Mouse (Mus musculus): ENCODE measurements around the gene Lin7b. TPM values are rescaled to one million over a fixed set of nuclear protein-coding genes. Genes with fewer than 3 reads are reported as not detected.

Lin7b gene
- total and polyA plus RNA-seq, 3 experiments = 1.3 to 3.8 TPM; not detected in 1

- Histone ChIP-seq H3K27ac (ENCODE audit: control insufficient read depth, low read depth, low read length) (no peak overlapping the region), H3K79me2 (ENCODE audit: control insufficient read depth, insufficient read depth, low read length, poor library complexity) (no peaks in the 10 kb centered on the region; the same call in 1 of the 2 replicates), H3K27me3 (ENCODE audit: control insufficient read depth in 1 of 2, insufficient read depth in 2 of 2, low read length in 2 of 2) (no peaks in the 10 kb centered on the region), H3K9me3 (replicated peaks; ENCODE audit: insufficient read depth, low read length) (no peaks in the 10 kb centered on the region), H3K9ac (ENCODE audit: control insufficient read depth, low read depth, low read length, poor library complexity, severe bottlenecking) (peak overlapping the region; percentile 67), H3K36me3 (ENCODE audit: control insufficient read depth in 1 of 2, insufficient read depth in 2 of 2, low read length in 2 of 2) (peaks cover 0 to 5% of the 10 kb centered on the region in 2 experiments; a peak in 1 of 4 replicates), H3K4me3 (ENCODE audit: control insufficient read depth in 1 of 2, insufficient read depth in 1 of 2, low read depth in 2 of 2, low read length in 2 of 2) (peak overlapping the region; percentile 53 to 64), H3K4me1 (ENCODE audit: control insufficient read depth in 1 of 2, insufficient read depth in 2 of 2, low read length in 2 of 2) (peaks cover 6 to 24% of the 10 kb centered on the region in 2 experiments)
- TF ChIP-seq MAX (IDR thresholded peaks at IDR 0.05; ENCODE audit: low read length) (peak; percentile 26; the same call in 1 of the 2 replicates), RCOR1 (IDR thresholded peaks at IDR 0.05; ENCODE audit: low read depth, low read length) (0 out of 2 replicates have a peak, but pooled peaks have one; percentile 12), EP300 (IDR thresholded peaks at IDR 0.05; ENCODE audit: low read depth in 1 of 2, low read length in 2 of 2) (no peak), NELFE (IDR thresholded peaks at IDR 0.05; ENCODE audit: low read depth, low read length) (peak; percentile 28)
- DNase-seq (ENCODE audit: low read depth, low spot score) = peak; percentile 96
These were observed 29.7 kb downstream of the Lin7b start for GRCm38 (mm10) chr7:45340669-45341068.

DNA sequence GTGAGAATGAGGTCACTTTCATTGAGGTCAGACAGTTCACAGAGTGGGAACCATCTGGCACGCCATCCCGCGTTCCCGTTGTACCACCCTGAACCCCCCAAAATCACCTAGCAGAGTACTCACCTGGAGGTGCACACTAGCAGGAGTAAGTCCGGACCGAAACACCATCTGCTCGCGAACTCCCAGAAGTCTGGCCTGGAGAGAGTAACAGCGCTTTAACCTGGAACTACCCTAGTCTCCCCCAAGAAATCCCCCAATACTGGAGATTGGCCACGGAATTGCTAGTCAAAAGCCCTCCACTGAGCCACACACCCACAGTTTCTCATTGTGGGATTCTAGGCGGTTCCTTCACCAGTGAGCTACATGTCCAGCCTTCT is 30.3 kb downstream of the Lin7b start:
- Histone ChIP-seq H3K9ac (ENCODE audit: control insufficient read depth, low read depth, low read length, poor library complexity, severe bottlenecking) (peak overlapping the region; percentile 67), H3K79me2 (ENCODE audit: control insufficient read depth, insufficient read depth, low read length, poor library complexity) (no peaks in the 10 kb centered on the region; the same call in 1 of the 2 replicates), H3K9me3 (replicated peaks; ENCODE audit: insufficient read depth, low read length) (no peaks in the 10 kb centered on the region), H3K36me3 (ENCODE audit: control insufficient read depth in 1 of 2, insufficient read depth in 2 of 2, low read length in 2 of 2) (peaks cover 0 to 5% of the 10 kb centered on the region in 2 experiments; a peak in 1 of 4 replicates), H3K27ac (ENCODE audit: control insufficient read depth, low read depth, low read length) (no peak overlapping the region), H3K27me3 (ENCODE audit: control insufficient read depth in 1 of 2, insufficient read depth in 2 of 2, low read length in 2 of 2) (no peaks in the 10 kb centered on the region), H3K4me3 (ENCODE audit: control insufficient read depth in 1 of 2, insufficient read depth in 1 of 2, low read depth in 2 of 2, low read length in 2 of 2) (peak overlapping the region; percentile 53 to 64), H3K4me1 (ENCODE audit: control insufficient read depth in 1 of 2, insufficient read depth in 2 of 2, low read length in 2 of 2) (peaks cover 6 to 24% of the 10 kb centered on the region in 2 experiments)
- no peak for TF ChIP-seq CTCF (IDR thresholded peaks at IDR 0.05 in 2 of 3, conservative IDR thresholded peaks at IDR 0.05 in 1 of 3; ENCODE audit: control insufficient read depth in 1 of 3, insufficient read depth in 1 of 3, low read depth in 2 of 3, low read length in 3 of 3, poor library complexity in 1 of 3, severe bottlenecking in 1 of 3)
- no peak for TF ChIP-seq POLR2AphosphoS5 (IDR thresholded peaks at IDR 0.05; ENCODE audit: borderline replicate concordance, low read depth, low read length)
- DNase-seq (ENCODE audit: low read depth, low spot score) = no peak

DNA sequence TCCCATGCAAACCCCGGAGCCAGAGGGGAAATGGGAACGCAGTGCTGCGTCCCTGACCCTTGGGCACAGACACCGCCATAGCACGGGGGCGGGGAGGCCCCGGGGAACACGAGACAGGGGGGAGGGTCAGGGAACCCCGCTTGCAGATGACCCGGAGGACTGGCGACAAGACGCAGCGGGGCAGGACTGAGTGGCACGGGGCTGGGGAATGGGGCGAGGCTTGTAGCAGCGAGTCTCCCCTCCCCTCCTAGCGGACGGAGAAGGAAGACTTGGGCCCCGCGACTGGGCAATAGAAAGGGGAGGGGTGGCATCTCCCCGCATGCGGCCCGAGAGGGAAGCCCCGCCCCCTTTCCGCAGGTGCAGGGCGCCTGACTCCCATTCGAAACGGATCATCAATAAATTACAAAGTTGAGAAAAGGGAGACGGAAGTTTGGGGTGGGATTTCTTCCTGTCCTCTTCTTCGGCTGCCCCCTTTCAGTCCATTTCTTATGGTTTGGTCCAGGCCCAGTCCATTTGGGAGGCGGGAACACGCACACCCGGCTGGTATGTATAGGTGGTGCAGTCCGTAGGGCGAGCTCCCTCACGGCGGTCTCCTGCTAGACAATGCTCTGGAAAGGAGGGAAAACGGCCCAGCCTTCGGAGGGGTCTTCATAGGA is 30.8 kb downstream of the Lin7b start:
- no peaks in the 10 kb centered on the region for H3K27me3 ChIP-seq (ENCODE audit: control insufficient read depth in 1 of 2, insufficient read depth in 2 of 2, low read length in 2 of 2)
- H3K27ac ChIP-seq (ENCODE audit: control insufficient read depth, low read depth, low read length) = peak overlapping the region; percentile 27; the same call in 1 of the 2 replicates
- peak overlapping the region; percentile 67 for H3K9ac ChIP-seq (ENCODE audit: control insufficient read depth, low read depth, low read length, poor library complexity, severe bottlenecking)
- peaks cover 0 to 5% of the 10 kb centered on the region in 2 experiments; a peak in 1 of 4 replicates for H3K36me3 ChIP-seq (ENCODE audit: control insufficient read depth in 1 of 2, insufficient read depth in 2 of 2, low read length in 2 of 2)
- peaks cover 6 to 24% of the 10 kb centered on the region in 2 experiments for H3K4me1 ChIP-seq (ENCODE audit: control insufficient read depth in 1 of 2, insufficient read depth in 2 of 2, low read length in 2 of 2)
- peak overlapping the region; percentile 53 to 64 for H3K4me3 ChIP-seq (ENCODE audit: control insufficient read depth in 1 of 2, insufficient read depth in 1 of 2, low read depth in 2 of 2, low read length in 2 of 2)
- H3K9me3 ChIP-seq (replicated peaks; ENCODE audit: insufficient read depth, low read length) = no peaks in the 10 kb centered on the region
- H3K79me2 ChIP-seq (ENCODE audit: control insufficient read depth, insufficient read depth, low read length, poor library complexity) = no peaks in the 10 kb centered on the region; the same call in 1 of the 2 replicates
- DNase-seq (ENCODE audit: low read depth, low spot score) = peak; percentile 89
- TF ChIP-seq POLR2AphosphoS2 (IDR thresholded peaks at IDR 0.05; ENCODE audit: low read length) (peak; percentile 72; the same call in 1 of the 2 replicates), MYB (IDR thresholded peaks at IDR 0.05; ENCODE audit: low read depth, low read length) (no peak), ZNF384 (IDR thresholded peaks at IDR 0.05; ENCODE audit: low read depth, low read length) (no peak), E2F4 (IDR thresholded peaks at IDR 0.05; ENCODE audit: borderline replicate concordance, low read depth, low read length) (peak; percentile 64; the same call in 1 of the 2 replicates), ZKSCAN1 (IDR thresholded peaks at IDR 0.05; ENCODE audit: low read depth, low read length) (no peak), BHLHE40 (IDR thresholded peaks at IDR 0.05; ENCODE audit: borderline replicate concordance, low read depth, low read length) (no peak), TCF12 (IDR thresholded peaks at IDR 0.05; ENCODE audit: low read depth, low read length) (no peak; the same call in 1 of the 2 replicates), CHD2 (IDR thresholded peaks at IDR 0.05; ENCODE audit: low read length) (no peak), NELFE (IDR thresholded peaks at IDR 0.05; ENCODE audit: low read depth, low read length) (no peak; the same call in 1 of the 2 replicates), JUND (IDR thresholded peaks at IDR 0.05; ENCODE audit: low read depth, low read length) (no peak), MYC (IDR thresholded peaks at IDR 0.05; ENCODE audit: low read depth, low read length) (peak; percentile 56; the same call in 1 of the 2 replicates), RCOR1 (IDR thresholded peaks at IDR 0.05; ENCODE audit: low read depth, low read length) (no peak), MAFK (IDR thresholded peaks at IDR 0.05; ENCODE audit: borderline replicate concordance, low read depth, low read length) (no peak), ETS1 (IDR thresholded peaks at IDR 0.05; ENCODE audit: low read depth, low read length) (no peak), POLR2A (IDR thresholded peaks at IDR 0.05; ENCODE audit: control insufficient read depth in 1 of 2, insufficient read depth in 1 of 2, low read depth in 1 of 2, low read length in 2 of 2, poor library complexity in 1 of 2) (peak in 1 of 2 experiments; percentile 70; a peak in 2 of 4 replicates), MXI1 (IDR thresholded peaks at IDR 0.05; ENCODE audit: low read depth, low read length) (peak; percentile 51; the same call in 1 of the 2 replicates), ELF1 (IDR thresholded peaks at IDR 0.05; ENCODE audit: low read depth, low read length) (no peak), MAX (IDR thresholded peaks at IDR 0.05; ENCODE audit: low read length) (no peak), SMC3 (IDR thresholded peaks at IDR 0.05; ENCODE audit: low read depth, low read length) (no peak), MEF2A (IDR thresholded peaks at IDR 0.05; ENCODE audit: extremely low read depth, insufficient replicate concordance, low read depth, low read length, poor library complexity, severe bottlenecking) (no peak), CTCF (IDR thresholded peaks at IDR 0.05 in 2 of 3, conservative IDR thresholded peaks at IDR 0.05 in 1 of 3; ENCODE audit: control insufficient read depth in 1 of 3, insufficient read depth in 1 of 3, low read depth in 2 of 3, low read length in 3 of 3, poor library complexity in 1 of 3, severe bottlenecking in 1 of 3) (0 out of 6 replicates have a peak, but pooled peaks of 1 of the 3 experiments have one; percentile 4)

All from MEL (cell line).